Mouse (Mus musculus) MN1 (cell line): ENCODE measurements at regions not wholly inside any gene's neighbourhood (a gene's known extent, or its start where the extent isn't known, plus 50 kb on each side); places are given as distances from the start of the nearest gene placed in this dataset.

Experiments
- DNase-seq: peaks from one replicate; pipeline ENCODE4 v3.0.0-alpha.2; 2016; ENCODE audit warnings: low spot score

DNA sequence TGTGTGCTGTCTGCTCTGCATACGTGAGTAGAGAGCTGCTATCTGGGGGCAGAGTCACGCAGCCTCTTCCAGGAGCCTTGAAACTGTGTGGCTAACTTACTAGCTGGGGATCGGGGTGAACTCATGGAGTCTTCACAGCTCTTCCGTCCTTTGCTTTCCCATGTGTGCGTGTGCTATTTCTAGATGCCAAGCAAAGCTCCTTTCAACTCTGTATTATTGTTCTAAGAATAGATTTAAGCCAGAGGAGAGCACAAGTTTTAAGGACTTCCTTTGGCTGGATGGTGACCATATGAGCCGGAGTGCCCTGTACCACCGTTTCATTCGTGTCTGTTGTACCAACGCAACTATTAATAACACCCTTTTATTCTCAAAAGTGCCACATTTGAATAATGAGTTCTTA lies 254.0 kb downstream of the Gm12728 start:
- DNase-seq = no peak

DNA sequence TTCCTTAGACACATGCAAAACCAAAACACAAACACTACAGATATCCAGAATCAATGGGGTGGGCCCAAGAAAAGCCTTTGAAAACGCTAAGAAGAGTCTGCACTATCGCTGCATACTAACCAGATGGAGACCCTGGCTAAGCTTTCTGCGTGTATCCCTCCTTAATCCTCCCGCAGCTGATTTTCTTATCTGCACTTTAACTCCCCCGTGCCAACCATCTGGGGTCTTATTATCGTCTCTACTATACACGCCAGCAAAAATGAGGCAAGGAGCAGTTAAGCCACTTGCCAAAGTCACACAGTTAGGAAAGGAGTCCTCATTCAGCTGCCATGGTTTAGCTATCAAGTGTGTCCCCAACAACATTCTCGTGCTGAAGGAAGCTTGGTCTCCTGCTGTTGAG lies 258.4 kb downstream of the Gm12728 start:
- no peak for DNase-seq

DNA sequence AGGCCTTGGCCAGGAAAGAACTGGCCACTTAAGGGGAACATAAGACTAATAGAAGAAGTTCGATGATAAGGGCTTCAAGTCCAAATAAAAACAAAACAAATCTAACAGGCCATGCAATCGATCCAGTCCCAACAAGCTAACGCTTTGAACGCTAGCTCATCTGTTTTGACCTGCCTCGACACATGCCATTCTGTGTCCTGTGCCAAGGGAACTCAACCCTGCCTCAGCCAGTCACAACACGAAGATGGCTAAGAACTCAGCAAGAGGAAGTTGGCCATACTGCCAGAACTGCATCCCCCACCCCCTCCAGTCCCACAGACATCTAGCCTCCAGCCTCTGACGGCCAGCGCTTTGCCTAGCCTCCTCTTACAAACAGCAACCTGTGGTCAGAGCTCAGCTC lies 259.1 kb downstream of the Gm12728 start:
- no peak for DNase-seq

DNA sequence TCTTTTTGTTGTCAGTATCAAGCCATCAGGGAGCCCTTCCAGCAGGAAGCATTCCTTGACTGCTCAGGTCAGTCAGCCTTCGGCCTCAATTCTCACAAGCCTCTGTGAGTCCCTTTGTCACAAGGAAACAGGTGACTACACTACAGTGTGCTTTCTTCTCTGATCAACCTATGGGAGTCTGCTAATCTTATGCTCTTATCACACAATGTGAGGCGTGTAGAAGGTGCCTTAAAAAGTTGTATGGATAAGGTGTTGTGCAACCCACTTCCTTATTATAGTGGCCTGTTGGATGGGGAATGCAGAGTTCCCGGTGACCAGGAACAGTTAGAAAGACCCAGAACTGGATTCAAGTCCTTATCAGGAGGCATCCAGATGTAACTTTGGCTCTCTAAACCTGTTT lies 260.2 kb downstream of the Gm12728 start:
- DNase-seq = no peak

DNA sequence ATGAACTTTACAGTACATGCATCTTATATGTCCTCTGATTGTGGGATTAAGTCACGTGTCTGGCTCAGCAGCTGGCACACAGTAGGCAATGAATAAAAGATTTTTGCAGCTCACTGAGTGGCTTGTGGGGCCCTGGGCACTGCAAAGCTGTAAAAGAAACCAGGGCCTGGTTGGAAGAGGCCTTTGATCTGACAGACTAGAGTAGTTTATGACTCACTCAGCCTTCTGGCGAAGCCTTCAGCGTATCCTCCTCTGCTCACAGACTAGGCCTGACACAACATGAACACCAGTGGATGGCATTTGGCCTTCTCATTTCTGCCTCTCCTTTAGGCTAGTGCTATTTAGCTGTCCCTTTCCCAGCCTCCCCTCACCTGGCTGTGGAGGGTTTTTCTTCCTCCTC lies 260.6 kb downstream of the Gm12728 start:
- DNase-seq = no peak

DNA sequence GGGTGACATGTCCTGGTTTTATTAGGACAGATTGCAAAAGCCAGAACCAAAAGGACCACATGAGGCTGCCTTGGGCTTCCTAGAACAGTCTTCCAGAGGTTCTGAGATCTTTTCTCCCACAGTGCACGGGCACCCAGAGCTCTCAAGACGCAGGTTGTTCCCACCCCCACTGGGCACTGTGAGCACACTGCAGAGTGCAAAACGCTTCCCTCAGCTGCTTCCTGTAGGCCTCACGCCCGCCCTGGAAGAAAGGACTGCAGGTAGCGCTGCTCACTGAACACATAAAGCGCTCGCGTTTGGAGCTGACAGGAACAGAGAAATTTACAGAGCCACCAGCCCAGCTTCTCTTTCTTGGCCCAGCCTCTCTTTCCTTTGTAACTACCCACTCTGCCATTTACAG lies 262.5 kb upstream of the Usp24 start:
- DNase-seq = no peak

DNA sequence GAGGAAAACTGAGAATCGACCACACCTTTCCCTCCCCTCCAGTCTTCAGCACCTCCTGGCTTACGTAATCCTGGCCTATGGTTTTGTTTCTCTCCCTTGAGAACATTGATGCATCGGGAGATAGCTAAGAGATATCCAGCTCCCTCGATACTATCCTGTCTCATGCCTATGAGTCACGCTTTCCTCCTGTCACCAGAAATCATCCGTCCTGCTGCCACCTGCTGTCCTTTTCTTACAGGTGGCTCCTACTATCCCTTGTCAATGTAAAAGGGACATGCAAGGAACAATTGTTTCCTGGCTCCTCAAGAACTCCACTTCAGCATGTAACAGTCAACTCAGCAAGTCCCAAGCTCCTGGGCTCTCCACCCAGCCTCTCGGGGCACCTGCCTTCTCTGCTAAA lies 261.7 kb upstream of the Usp24 start:
- no peak for DNase-seq

DNA sequence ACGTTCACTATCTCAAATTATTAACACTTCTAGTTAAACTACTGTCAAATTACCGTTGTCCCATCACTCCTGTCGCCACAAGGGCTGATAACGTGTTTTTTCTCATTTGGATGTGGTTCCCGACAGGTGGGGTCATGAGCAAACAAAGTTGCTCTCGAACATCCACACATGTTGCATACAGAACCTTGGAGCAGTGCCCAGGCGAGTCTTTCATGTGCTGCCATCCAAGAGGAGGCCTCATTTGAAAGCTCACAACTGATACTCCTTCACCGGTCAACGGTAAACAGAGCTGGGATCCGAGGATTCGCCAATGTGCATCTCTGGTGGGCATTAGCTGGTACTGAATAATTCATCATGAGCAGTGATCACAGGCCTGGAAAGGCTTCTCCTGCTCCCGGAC lies 253.4 kb upstream of the Usp24 start:
- no peak for DNase-seq

DNA sequence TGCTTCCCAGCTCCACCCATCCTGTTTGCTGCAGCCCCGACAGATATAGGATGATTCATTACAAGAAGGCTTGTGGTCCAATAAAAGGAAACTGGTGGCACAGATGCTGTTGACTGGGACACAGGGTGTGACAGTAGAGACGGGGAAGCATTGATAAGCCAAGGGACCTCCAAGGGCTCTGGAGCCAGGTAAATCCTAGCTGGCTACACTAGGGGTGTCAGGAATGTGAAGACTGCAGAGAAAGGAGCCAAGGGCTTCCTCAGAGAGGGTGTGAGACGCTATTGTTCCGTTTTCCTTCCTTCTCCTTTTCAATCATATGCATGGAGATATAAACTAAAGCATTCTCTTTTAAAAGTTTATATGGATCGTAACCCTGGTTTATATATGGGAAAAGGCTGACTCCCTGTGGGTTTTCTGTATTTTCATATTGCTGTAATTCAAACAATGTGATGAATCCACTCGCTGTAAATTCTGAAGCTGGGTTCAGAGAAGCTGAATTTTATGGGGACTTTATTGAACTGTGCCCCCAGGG lies 252.1 kb upstream of the Usp24 start:
- DNase-seq = no peak

DNA sequence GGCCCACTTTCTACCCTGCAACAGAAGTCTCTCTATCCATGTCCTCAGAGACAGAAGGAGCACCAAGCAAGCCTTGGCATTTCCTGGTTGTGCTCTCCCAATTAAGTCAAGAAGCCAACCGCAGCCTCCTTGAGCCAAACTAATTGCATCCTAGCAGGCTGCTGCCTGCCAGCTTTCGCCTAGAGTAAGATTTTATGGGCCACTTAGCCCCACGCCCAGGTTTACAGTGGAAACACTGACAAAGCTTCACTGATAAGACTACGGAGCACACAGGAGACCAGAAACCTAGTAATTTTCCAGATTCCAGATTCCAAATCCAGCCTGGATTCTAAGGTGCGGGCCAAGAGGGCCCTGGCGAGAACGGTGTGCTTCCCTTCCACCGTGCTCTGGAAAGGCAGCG lies 249.0 kb upstream of the Usp24 start:
- DNase-seq = no peak

DNA sequence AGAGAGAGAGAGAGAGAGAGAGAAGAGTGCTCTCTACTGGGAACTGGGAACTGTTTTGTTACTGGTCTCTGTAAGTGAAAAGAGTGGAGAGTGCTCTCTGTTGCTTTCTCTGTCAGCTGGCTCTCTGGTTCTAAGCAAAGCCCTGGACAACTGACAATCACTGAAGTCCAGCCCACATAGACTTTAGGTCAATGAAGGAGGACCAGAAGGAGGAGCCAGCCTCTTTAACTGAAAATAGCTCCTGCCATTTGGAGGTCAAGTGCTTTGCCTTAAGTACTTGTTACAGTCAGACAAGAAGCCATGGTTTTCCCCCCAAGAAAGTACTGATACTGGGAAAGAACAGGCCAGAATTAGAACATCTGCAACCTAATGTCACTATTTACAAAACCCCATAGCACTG lies 232.5 kb upstream of the Usp24 start:
- DNase-seq = no peak

DNA sequence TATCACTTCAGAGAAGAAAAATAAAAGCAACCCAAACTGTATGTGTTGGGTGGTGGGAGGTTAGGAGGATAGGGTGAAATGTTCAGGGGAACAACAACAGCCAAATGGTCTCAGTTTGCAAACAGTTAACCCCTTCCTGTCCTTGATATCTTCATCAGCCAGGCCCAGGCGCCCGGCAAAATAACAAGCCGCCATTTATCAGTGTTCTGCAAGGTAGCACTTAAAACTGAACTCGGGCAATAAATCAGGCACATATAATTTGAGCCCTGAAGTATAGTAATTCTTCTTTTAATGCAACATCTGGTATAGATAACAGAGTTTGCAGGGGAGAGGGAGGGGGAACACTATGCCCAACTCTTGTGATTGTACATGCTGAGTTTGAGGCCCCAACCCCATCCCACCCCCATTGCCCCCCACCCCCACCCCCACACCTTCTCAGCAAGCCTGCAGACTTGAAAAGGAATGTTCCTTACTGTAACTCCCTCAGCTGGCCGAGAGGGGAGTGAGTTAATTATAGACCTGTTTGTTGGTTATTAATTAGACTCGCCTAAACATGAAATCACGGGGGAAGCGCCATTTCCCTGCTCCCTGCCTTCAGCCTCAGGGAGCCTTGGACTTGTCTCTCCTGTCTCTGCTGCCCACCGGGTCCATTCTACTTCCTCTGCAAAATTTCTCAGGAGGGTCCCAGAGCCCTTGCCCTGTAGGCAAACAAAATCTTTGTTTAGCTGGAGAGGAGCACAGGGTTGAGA lies 223.9 kb upstream of the Usp24 start:
- DNase-seq = no peak

DNA sequence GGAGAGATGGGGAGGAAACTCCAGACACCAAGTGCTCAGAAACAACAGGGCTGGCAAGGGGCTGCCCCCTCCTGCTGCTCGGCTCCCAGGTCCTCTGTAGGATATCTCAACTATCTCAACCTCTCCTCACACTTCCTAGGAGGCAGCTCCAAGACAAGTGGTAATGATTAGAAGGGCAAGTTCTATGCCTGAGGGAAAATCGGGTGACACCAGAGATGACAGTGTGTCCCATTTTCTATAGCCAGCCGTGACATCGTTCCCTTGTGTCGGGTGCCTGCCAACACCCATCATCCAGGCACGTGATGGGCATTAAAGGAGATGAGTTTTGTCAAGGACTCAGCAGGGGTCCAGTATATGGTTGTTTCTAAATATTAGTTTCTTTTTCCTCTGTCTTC lies 223.3 kb upstream of the Usp24 start:
- DNase-seq = no peak

DNA sequence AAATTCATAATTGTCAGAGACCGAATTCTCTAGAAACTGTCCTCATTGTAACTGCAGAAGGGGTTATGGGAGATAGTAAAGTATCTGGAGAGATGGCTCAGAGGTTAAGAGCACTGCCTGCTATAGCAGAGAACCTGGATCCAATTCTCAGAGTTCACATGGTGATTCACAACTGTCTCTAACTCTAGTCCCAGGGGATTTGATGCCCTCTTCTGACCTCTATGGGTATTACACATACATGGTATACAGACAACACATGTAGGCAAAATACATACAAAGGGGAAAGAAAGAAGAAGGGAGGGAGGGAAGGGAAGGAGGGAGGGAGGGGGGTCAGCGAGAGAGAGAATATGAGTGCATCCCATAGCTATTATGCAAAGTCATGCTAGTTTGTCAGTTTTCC lies 222.8 kb upstream of the Usp24 start:
- DNase-seq = no peak

DNA sequence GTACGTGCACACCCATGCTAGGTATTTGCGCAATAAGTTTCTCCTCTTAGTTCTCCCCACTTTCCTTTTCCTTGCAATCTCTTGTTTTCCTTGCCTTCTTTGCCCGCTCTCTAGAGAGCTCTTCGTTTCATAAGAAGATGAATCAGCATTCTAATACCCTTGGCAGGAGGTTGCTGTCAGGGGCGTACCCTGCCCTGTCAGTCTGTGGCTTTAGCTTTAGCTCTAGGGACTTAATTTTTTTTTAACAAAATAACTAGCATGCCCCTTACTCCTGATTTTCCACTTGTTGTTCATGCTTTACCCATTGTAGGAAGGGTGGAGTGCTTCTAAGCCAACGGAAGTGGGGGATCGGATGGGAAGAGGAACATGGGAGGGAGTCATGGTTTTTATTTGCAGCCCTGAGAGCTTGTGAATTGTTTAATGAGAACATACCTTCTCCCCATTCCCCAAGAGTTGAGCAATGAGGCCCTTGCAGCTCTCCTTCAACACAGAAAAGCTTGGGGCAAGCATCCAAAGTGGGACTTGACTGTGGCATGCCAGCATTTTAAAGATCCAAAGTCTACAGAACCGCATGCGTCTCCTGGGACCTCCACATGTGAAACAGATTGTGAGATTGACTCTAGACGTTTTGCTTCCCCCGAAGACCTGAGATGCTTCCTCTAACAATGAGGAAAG lies 221.0 kb upstream of the Usp24 start:
- DNase-seq = no peak

DNA sequence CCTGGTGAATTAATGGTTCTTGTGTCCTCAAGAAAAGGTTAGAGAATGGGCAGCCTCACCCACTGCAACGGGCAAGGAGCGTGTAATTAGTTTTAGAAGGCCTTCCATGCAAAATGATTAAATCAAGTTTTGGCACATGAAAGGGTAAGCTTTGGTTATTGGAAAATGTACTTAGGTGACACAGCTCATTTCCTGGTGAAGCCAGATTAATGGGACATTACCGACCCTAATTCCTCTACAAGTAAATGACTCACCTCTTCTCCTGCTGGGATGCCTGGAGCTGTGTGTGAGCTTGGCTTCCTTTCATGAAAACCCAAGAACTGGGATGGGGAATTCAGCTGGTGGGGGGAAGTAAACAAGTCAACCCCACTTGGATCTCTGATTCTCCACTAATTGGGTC lies 219.9 kb upstream of the Usp24 start:
- no peak for DNase-seq

DNA sequence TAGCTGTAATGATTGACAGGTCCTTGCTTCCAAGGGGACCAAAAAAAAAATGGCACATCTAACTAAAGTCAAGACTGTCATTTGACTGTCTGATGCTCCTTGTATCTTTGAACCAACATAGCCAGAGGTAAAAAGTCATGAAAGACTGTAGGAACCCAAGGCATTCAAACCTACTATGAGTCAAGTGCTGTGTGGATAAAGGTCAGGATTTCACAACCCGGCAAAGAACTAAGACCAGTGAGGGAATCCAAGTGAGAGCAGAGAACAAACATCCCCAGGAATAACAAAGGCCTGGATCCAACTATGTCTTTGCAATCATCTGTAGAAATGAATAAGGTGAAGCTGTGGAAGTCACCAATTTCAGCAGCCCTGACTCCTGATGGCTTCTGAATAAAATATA lies 218.2 kb upstream of the Usp24 start:
- DNase-seq = no peak

DNA sequence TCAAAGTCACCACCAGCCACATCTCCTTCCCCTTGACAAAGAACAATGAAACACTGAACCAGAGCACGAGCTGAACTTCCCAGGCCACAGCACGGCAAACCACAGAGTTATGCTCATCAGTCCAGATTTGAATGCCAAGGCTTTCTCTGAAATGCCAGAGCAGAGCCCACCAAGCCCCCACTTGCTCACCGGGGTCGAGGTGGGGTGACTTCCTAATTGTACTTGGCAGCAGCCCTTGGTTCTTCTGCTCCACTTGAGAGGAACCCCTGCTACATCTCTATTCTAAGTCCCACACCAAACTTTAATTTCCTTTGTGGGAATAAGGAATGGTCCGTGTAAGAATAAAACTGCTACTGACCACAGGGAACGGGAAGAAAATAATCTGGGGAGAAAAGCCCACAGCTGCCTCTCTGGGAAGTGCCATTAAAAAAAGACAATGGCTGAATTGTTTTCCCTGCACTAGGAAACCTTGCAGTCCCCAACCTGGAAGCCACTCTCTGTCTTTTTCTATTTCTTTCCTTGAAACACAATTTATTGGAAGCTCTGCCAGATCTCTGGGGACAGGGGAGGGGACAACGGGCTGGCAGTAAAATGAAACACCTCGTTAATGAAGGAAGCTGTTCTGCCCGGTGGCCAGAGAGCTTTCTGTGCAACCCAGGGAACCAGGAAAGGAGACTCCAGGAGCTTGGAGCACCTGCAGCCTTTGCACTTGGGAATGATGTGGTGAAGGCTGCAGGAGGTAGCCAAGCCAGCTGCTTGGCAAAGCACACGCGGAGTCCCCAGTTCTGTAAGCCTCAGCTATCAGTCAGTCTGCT lies 215.6 kb upstream of the Usp24 start:
- DNase-seq = no peak

DNA sequence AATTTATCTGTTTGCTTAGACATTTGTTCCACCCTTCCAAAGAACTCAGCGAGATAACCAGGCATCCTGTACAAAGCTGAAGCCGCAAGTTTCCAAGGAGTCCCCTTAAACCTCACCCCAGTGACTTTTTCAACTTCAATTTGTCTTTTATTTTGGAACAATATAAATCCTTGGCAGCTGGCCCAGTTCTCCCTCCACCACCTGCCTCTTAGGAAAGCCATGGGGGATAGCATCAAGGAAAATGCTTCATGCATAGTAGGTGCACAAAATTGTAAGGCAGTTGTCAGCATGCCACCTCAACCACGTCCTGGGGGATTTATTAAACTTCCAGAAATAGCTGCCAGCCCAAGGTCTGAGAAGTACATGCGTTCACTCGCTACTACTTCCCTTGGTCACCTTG lies 214.1 kb upstream of the Usp24 start:
- DNase-seq = no peak

DNA sequence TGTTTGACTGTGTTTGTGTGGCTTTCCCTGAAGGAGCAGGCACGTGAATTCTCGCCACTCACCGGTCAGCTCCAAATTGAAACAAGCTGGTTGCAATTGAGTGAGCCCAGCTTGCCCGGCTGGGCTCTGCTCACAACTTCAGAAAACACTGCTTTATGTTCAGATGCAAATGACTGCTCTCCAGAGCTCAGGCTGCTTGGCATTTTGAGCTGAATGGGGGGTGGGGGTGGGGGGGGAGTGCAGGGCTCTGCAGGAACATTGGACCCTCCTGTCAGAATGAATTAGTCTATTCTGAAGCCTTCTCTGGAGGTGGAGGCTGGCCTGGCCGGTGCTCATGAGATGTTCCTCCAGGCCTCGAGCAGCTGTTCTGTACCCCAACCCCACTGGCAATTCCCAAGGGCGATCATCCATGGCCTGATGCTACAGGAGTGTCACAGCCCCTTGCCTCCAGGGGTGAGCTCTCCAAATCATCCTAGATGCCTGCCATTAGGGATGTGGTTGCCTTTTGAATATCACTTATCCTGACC lies 213.5 kb upstream of the Usp24 start:
- no peak for DNase-seq

DNA sequence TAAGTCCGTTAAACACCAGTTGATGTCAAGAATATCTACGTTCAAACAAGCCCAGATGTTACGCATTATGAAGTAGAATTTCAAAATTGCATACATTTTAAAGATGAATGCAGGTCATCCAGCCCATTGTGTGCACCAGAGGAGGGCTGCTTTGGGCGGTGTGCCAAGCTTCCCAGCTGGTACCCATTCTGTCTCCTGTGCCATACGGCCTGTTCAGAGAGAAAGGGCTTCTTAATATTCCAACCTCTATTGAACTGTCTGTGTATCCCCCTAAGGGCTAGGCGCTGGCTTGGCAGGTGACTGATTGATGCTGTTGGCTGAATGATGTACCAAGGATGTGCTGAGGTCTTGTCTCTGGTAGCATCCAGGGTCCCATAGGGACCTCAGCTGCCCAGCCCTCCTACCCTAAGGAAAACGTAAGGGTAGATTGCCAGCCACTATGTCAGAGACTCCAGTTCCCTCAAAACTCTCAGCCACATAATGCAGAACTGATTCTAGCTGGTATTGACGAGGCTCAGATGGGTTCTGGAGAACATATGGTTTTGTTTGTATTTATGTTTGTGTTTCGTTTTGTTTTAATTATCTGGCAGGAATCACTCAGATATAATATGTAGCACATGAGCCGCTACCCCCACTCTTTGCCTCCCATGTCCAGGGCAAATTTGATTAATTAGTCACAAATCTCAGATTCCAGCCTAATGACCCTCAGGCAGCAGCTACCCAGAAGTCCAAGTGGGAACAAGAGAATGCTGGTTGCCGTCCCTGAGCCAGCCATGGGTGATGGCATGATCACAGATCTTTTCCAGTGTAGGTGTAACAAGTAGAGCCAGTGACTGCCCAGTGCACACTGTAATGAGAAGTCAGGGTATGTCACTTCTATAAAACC lies 212.0 kb upstream of the Usp24 start:
- DNase-seq = no peak

DNA sequence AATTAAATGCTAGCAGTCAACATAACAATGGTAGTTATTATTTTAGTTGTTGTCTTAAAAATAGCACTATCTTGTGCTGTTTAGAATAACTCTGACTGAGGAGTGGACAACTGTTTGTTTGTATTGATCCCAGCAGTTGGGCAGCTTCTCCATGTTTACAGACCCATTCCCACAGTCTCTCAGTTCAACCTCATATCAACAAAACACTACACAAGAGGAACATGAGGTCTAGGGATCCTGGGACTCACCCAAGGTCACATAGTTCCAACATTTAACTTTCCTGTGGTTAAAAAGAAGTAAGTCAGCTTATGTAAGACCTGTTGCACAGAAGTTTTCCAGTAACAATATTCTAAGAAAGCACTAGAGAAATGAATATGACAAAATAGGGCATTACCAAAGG lies 203.0 kb upstream of the Usp24 start:
- DNase-seq = no peak
